Mouse (Mus musculus): ENCODE measurements around the gene A230072I06Rik. TPM values are rescaled to one million over a fixed set of nuclear protein-coding genes. Genes with fewer than 3 reads are reported as not detected.

A230072I06Rik gene
- total and polyA plus RNA-seq, 3 experiments = not detected

DNA sequence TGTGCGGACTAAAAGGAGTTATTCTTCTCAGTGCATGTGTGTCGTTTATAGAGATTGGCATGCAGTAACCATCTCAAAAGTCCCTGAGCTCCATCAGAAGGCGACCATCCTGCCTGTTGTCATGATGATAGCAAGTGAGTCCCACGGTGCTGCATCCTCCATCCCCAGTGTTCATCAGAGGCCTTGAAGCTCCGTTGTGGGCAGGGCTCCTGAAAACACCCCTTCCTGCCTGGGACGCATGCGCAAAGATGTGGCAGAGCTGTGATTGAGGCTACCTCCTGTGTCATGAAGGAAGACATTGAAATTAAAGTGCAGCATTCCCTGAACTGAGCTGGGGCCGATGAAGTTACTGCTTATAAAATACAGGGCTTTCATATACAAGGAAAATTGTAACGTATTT is 49.9 kb downstream of the A230072I06Rik start:
- H3K9me3 ChIP-seq (replicated peaks; ENCODE audit: insufficient read depth, low read length) = no peaks in the 10 kb centered on the region
- no peaks in the 10 kb centered on the region for H3K36me3 ChIP-seq (ENCODE audit: control insufficient read depth in 1 of 2, insufficient read depth in 2 of 2, low read length in 2 of 2)
- no peaks in the 10 kb centered on the region for H3K4me1 ChIP-seq (ENCODE audit: control insufficient read depth in 1 of 2, insufficient read depth in 2 of 2, low read length in 2 of 2)
- H3K4me3 ChIP-seq (ENCODE audit: control insufficient read depth in 1 of 2, insufficient read depth in 1 of 2, low read depth in 2 of 2, low read length in 2 of 2) = no peak overlapping the region
- no peak for DNase-seq (ENCODE audit: low read depth, low spot score)
- TF ChIP-seq ETS1 (IDR thresholded peaks at IDR 0.05; ENCODE audit: low read depth, low read length) (no peak), MAZ (IDR thresholded peaks at IDR 0.05; ENCODE audit: low read depth, low read length) (no peak), BHLHE40 (IDR thresholded peaks at IDR 0.05; ENCODE audit: borderline replicate concordance, low read depth, low read length) (no peak), POLR2AphosphoS2 (IDR thresholded peaks at IDR 0.05; ENCODE audit: low read length) (no peak)
- no peak overlapping the region for H3K9ac ChIP-seq (ENCODE audit: control insufficient read depth, low read depth, low read length, poor library complexity, severe bottlenecking)
- H3K79me2 ChIP-seq (ENCODE audit: control insufficient read depth, insufficient read depth, low read length, poor library complexity) = no peaks in the 10 kb centered on the region
- no peak overlapping the region for H3K27ac ChIP-seq (ENCODE audit: control insufficient read depth, low read depth, low read length)
- H3K27me3 ChIP-seq (ENCODE audit: control insufficient read depth in 1 of 2, insufficient read depth in 2 of 2, low read length in 2 of 2) = no peaks in the 10 kb centered on the region

DNA sequence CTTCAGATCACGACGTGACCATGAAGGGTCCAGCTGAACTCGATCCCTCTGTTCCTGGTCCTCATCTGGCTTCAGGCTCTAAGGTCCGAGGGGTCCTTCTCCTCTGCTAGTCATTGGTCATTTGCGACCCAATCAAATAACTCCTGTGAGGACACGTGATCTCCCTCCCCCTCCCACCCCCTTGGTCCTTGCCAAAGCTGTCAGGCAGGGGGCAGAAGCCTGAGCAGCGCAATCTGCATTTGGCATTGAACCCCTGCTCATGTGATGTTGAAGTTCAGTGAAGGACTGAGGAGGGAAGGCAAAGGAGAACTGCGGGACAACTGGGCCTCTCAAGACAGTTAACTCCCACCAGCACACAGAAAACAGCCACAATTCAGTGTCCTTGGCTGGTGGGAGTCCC is 51.4 kb downstream of the A230072I06Rik start:
- Histone ChIP-seq H3K36me3 (ENCODE audit: control insufficient read depth in 1 of 2, insufficient read depth in 2 of 2, low read length in 2 of 2) (no peaks in the 10 kb centered on the region), H3K4me1 (ENCODE audit: control insufficient read depth in 1 of 2, insufficient read depth in 2 of 2, low read length in 2 of 2) (no peaks in the 10 kb centered on the region), H3K27ac (ENCODE audit: control insufficient read depth, low read depth, low read length) (no peak overlapping the region), H3K27me3 (ENCODE audit: control insufficient read depth in 1 of 2, insufficient read depth in 2 of 2, low read length in 2 of 2) (no peaks in the 10 kb centered on the region), H3K9me3 (replicated peaks; ENCODE audit: insufficient read depth, low read length) (no peaks in the 10 kb centered on the region), H3K9ac (ENCODE audit: control insufficient read depth, low read depth, low read length, poor library complexity, severe bottlenecking) (no peak overlapping the region), H3K4me3 (ENCODE audit: control insufficient read depth in 1 of 2, insufficient read depth in 1 of 2, low read depth in 2 of 2, low read length in 2 of 2) (no peak overlapping the region), H3K79me2 (ENCODE audit: control insufficient read depth, insufficient read depth, low read length, poor library complexity) (no peaks in the 10 kb centered on the region)
- no peak for DNase-seq (ENCODE audit: low read depth, low spot score)
- no peak for TF ChIP-seq MAFK (IDR thresholded peaks at IDR 0.05; ENCODE audit: borderline replicate concordance, low read depth, low read length)

Other genes starting within 250 kb of the A230072I06Rik start
- gene Sox1, start 116.5 kb downstream of the A230072I06Rik start, total RNA-seq (2012; rRNA removed) = not detected in 2 replicates
- not detected for gene Sox1, start 116.5 kb downstream of the A230072I06Rik start, polyA plus RNA-seq (2012; ENCODE audit: insufficient read depth in 1 of 2, insufficient read length in 2 of 2, low read depth in 1 of 2, low replicate concordance in 2 of 2, missing spikeins in 1 of 2)